Mouse (Mus musculus): ENCODE measurements around the gene Ttc39b.

DNA sequence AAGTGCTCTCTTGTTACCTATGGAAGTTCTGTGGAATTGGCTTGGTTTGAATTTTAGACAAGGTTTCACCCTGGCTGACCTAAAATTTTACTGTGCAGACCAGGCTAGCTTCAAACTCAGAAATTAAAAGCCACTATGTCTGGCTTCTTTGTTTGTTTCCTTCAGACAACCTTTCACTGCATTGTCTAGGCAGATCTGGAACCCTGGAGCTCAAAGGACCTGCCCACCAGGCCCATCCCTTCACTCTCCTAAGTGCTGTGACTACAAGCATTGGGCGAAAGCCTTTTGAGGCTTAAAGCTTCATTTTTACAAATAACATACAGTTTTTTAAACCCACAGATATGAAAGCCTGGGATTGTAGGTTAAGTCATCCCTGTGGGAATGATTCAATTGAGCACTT is 22.3 kb downstream of the Ttc39b start:
- no peak for TF ChIP-seq CTCF (IDR thresholded peaks at IDR 0.05; ENCODE audit: extremely low read depth, insufficient read depth, low read length)
- no peak for TF ChIP-seq POLR2A (IDR thresholded peaks at IDR 0.05; ENCODE audit: extremely low read depth, insufficient read depth, low read length)
